Mouse (Mus musculus) lung, adult 2 months (tissue): ENCODE measurements around the gene Apobec3.

Experiments
- CTCF ChIP-seq: fragments of 200-500 bp; IDR thresholded peaks from 2 replicates; pipeline ENCODE4 v1.5.1; 2011; ENCODE audit warnings: mild to moderate bottlenecking, low read length, control low read depth; ENCODE audit not compliant: insufficient read depth
- POLR2A ChIP-seq: fragments of 200-500 bp; IDR thresholded peaks from 2 replicates; pipeline ENCODE4 v1.6.1; 2011; ENCODE audit warnings: low read depth, mild to moderate bottlenecking, control low read depth, low read length, borderline replicate concordance; ENCODE audit errors: extremely low read depth

- TF ChIP-seq CTCF (no peak), POLR2A (no peak)
Observed at GRCm38 (mm10) chr15:79943584-79943983, 52.1 kb downstream of the Apobec3 start.
